9 mouse cellular contexts compared by ENCODE assay signal in genomic region chr9:37625641-37626040, GRCm38 (mm10). TPM values are rescaled to one million over a fixed set of nuclear protein-coding genes. Genes with fewer than 3 reads are reported as not detected.
DNase-seq lines count a peak whose midpoint lies in the region; TF ChIP-seq lines count a peak whose summit lies in the region.
"Had no signal": no experiment of that assay in that cellular context is flagged by ENCODE, and none has a peak within 500 bp of the region (broad histone marks: within the 10 kb centered on the region; RNA-seq: fewer than 3 reads in every experiment).

No protein-coding gene starts in this region.

- H3K36me3 ChIP-seq in heart, embryonic 10.5 days = no peaks in the 10 kb centered on the region

- no peaks in the 10 kb centered on the region for H3K27me3 ChIP-seq in heart, embryonic 10.5 days (ENCODE audit: insufficient read depth, poor library complexity, severe bottlenecking)

- no peak for TF ChIP-seq CTCF in olfactory bulb, adult 2 months (IDR thresholded peaks at IDR 0.05; ENCODE audit: insufficient read depth, low read depth, low read length)

- no peak overlapping the region for H3K27ac ChIP-seq in heart, embryonic 10.5 days
- H3K27ac ChIP-seq in olfactory bulb, adult 2 months (ENCODE audit: insufficient read depth, low read depth, low read length) = peak overlapping the region; percentile 92

- DNase-seq in heart, adult 11 months = peak; percentile 92
- DNase-seq in heart, embryonic 10.5 days (ENCODE audit: low spot score) = no peak
- DNase-seq in cerebellum, adult 18-20 months = peak; percentile 59 to 62
- DNase-seq in heart, adult 8-10 months (ENCODE audit: low spot score) = peak; percentile 19
- DNase-seq in layer of hippocampus, postnatal 25 days (ENCODE audit: extremely low spot score in 1 of 2, low spot score in 1 of 2) = peak; percentile 47 to 56
- DNase-seq in thymus, postnatal 4 days = no peak
- no peak for DNase-seq in adipocyte (ENCODE audit: low spot score)

- WGBS in heart, embryonic 10.5 days = 22% methylated on average over 7 of the region's 7 CpGs
- WGBS in olfactory bulb, adult 2 months = 7% methylated on average over 7 of the region's 7 CpGs

- TF ChIP-seq POLR2A in olfactory bulb, adult 2 months (IDR thresholded peaks at IDR 0.05; ENCODE audit: insufficient read depth, low read depth, low read length) = no peak

- H3K9me3 ChIP-seq in heart, embryonic 10.5 days = no peaks in the 10 kb centered on the region

- H3K4me1 ChIP-seq in heart, embryonic 10.5 days = peaks cover 11% of the 10 kb centered on the region; the same call in 1 of the 2 replicates
- H3K4me1 ChIP-seq in olfactory bulb, adult 2 months (ENCODE audit: control insufficient read depth, insufficient read depth, low read length) = peaks cover 8% of the 10 kb centered on the region

- no peak overlapping the region for H3K4me3 ChIP-seq in heart, embryonic 10.5 days
- no peak overlapping the region for H3K4me3 ChIP-seq in olfactory bulb, adult 2 months (ENCODE audit: insufficient read depth, low read depth, low read length)

RNA-seq across cellular contexts. Expression of gene Spa17, which starts 12.1 kb away (rescaled TPM):
- 7.1 and 8.1 TPM in 2 replicates for polyA plus RNA-seq in heart, embryonic 10.5 days (2016; fragmentation: Nextera tagmentation; extraction: Ambion mirVana)
- 1 to 10 TPM; 2.7 to 3.6 (median 2.9) TPM for total RNA-seq in heart, adult 8-10 months (2022)
- total RNA-seq in layer of hippocampus, postnatal 25 days (2021) = 1 to 10 TPM; 2.3 to 2.8 TPM
- polyA plus RNA-seq in olfactory bulb, adult 2 months (2012; ENCODE audit: insufficient read depth, insufficient read length, low replicate concordance, missing spikeins) = not detected in 2 replicates

RNA-seq across cellular contexts. Expression of gene Tbrg1, which starts 31.5 kb away (rescaled TPM):
- 200 and 203 TPM in 2 replicates for polyA plus RNA-seq in heart, embryonic 10.5 days (2016; fragmentation: Nextera tagmentation; extraction: Ambion mirVana)
- 10 to 100 TPM; 29.8 to 35.8 (median 34.0) TPM for total RNA-seq in heart, adult 8-10 months (2022)
- total RNA-seq in layer of hippocampus, postnatal 25 days (2021) = 10 to 100 TPM; 47.4 to 49.8 TPM
- polyA plus RNA-seq in olfactory bulb, adult 2 months (2012; ENCODE audit: insufficient read depth, insufficient read length, low replicate concordance, missing spikeins) = not detected in 2 replicates

RNA-seq across cellular contexts. Expression of gene Panx3, which starts 43.4 kb away (rescaled TPM):
- 0.31 TPM in 1 of 2 replicates, not detected in the other for polyA plus RNA-seq in heart, embryonic 10.5 days (2016; fragmentation: Nextera tagmentation; extraction: Ambion mirVana)
- not detected for total RNA-seq in heart, adult 8-10 months (2022)
- not detected for total RNA-seq in layer of hippocampus, postnatal 25 days (2021)
- not detected in 2 replicates for polyA plus RNA-seq in olfactory bulb, adult 2 months (2012; ENCODE audit: insufficient read depth, insufficient read length, low replicate concordance, missing spikeins)
- polyA plus RNA-seq: limb, embryonic 11.5 days had no signal

Comparison
In these comparisons a context has a peak if more than half of its experiments do, and no peak if none do; other contexts are left out.
1. DNase-seq: peak in heart, adult 11 months (single experiment), cerebellum, adult 18-20 months (2 of 2), heart, adult 8-10 months (single experiment) and layer of hippocampus, postnatal 25 days (2 of 2); none in heart, embryonic 10.5 days (single experiment), thymus, postnatal 4 days (single experiment) and adipocyte (single experiment).